Mouse (Mus musculus) v-Abl transformed pro-B cells (cell line): Measurements from ENCODE around the gene Olfr1508.
"Not testable (repeated sequence)": the region's sequence is repeated elsewhere in the genome, so short reads cannot be mapped to it uniquely, and the experiment has no call there.

Source experiments
- in situ Hi-C, 2 experiments: fragments of 400-800 bp; cut with MboI; formaldehyde crosslinking; loops; one replicate each; pipeline ENCODE4 v1.15.1; 2025; ENCODE audit not compliant: unreplicated experiment in 2 of 2

The Olfr1508 gene

DNA sequence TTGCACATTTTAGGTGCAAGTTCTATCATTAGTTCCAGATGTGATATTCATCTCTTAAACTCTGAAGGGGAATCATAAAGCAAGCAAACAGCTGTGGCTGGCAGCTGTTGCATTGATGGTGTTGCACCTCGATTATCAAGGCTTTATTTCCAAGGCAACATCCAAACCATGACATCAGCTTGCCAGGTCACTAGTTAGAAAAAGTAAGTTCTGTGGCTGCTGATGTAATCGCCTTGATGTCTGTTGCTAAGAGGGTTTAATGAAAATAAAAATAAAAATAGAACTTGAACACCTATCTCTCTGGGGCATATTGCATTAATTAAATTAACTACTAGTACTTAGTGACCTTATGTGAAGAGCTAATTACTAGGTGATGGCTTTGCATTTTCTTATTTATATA, at the start of gene Olfr1508:
TSS of gene Olfr1508 (minus strand) at position 101 of the 400 bp plus-strand sequence.
- in situ Hi-C loops = no loop called here

DNA sequence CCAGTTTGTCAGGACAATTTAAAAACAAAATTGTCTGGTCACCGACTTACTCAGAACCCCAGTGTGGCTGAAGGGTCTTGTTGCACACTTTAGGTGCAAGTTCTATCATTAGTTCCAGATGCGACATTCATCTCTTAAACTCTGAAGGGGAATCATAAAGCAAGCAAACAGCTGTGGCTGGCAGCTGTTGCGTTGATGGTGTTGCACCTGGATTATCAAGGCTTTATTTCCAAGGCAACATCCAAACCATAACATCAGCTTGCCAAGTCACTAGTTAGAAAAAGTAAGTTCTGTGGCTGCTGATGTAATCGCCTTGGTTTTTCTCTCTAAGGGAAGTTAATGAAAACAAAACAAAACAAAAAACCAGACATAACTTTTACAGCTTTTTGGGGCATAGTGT, 28.2 kb upstream of the Olfr1508 start, which contains the start of gene Olfr1507:
TSS of gene Olfr1507 (minus strand) at position 234 of the 400 bp plus-strand sequence.
- in situ Hi-C loops = no loop called here

DNA sequence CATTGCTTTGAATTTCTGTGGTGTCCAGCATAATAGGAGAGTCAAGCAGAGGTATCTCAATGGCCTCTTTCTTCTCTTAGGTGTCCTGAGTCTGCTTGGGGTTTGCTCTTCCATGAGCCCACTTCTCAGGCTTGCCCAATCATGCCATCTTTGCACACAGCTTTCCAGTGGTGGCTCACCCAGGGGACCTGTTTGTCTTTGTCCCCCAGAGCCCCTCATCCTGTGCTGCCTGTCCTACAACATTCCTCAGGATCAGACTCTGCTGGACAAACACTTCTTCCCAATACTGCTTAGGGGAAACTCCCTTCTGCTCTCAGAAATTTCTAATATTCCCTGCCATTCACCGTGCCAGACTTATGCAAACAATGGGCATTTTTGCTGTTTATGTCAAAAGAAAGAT, 1.6 kb downstream of the Olfr1508 start:
- in situ Hi-C loops = no loop called here

DNA sequence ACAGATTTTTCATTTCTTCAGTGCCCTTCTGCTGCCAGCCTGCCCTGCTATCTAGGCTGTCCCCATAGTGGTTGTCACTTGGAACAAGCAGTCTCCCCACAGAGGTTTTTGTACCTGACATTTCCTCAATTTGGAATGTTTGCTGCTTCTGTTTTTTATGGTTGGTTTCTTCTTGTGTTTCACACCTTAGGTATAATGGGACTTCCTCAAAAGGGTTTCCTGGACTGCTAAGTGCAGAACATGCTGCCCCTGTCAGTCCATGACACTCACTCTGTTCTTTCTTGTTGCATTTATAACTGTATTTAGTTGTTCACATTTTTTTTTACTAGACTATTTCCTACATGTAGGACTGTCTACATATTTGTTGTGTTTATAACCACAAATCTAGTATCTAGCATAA, 5.4 kb downstream of the Olfr1508 start:
- in situ Hi-C loops = no loop called here

DNA sequence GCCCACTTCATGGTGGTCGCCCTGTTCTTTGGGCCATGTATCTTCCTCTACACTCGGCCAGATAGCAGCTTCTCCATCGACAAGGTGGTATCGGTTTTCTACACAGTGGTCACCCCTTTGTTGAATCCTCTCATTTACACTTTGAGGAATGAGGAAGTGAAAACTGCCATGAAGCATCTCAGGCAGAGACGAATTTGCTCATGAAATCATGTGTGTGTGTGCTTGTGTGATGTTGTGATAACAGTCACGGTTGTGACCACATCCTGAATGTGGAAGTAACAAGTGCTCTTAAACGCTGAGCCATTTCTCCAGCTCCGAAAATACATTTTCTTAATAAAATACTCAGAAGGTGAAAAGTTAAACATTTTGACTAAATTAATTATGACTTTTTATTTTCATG, 16.2 kb downstream of the Olfr1508 start:
- in situ Hi-C loops = loop anchor here in 1 of 2 experiments (5.0 kb wide), 1 partner anchor 116 kb away; no protein-coding TSS in a partner anchor

DNA sequence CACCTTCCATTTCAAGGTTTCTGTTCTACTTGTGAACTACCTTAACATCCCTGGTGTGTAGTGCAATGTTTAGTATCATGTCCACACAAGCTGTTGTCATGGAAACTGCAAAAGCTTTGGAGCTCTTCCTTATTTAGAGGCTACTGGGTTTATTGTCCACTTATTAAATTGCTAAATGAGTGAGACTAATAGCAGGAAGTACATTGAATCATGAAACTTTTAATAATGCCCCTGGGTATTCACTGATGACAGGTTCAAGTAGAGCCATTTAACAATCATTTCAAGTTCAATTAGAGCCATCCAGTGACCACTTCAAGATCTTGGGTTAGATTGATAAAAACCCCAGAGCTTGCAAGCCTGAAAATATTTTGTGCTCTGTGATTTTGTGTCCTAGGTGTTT, 24.6 kb downstream of the Olfr1508 start, which contains the start of gene Olfr1509:
TSS of gene Olfr1509 (plus strand) at position 301 of the 400 bp plus-strand sequence.
- in situ Hi-C loops = no loop called here

DNA sequence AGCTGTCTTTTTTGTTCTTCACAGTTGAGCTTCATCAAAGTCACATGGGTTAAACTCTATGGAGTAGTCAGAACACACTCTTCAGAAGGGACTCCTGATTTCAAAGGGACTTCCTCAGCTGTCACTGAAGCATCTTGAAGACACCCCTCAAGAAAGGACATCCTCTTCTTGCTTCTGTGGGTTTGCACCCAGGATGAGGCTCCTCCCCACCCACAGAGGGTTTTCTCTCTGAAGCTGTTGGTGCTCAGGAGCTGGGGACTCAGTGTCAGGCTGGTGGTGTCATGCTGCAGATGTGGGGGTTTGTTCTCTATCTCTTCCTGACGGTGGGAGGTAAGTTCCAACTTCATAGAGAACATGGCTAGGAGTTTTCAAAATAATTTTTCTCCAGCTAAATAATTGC, 39.6 kb downstream of the Olfr1508 start:
- in situ Hi-C loops = no loop called here

DNA sequence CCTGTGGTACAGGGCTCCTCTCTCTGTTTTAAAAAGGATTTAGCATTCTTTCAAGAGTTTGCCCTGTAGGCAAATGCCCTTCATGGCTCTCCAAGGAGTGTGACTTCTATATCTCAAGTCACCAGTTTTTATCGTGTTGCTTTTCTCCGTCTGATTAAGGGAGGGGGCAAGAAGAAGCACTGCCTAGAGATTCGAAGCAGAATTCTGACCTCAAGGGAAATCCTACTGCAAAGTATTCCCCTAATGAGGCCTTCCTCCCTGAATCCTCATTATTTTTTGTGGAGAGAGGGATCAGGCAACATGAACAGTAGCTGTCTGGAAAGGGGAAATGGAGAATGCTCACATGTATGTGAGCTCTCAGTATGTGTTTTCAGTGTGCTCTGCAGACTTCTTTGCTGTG, 53.0 kb downstream of the Olfr1508 start, which contains the start of gene Olfr1510:
TSS of gene Olfr1510 (minus strand) at position 101 of the 400 bp plus-strand sequence.
- in situ Hi-C loops = no loop called here

DNA sequence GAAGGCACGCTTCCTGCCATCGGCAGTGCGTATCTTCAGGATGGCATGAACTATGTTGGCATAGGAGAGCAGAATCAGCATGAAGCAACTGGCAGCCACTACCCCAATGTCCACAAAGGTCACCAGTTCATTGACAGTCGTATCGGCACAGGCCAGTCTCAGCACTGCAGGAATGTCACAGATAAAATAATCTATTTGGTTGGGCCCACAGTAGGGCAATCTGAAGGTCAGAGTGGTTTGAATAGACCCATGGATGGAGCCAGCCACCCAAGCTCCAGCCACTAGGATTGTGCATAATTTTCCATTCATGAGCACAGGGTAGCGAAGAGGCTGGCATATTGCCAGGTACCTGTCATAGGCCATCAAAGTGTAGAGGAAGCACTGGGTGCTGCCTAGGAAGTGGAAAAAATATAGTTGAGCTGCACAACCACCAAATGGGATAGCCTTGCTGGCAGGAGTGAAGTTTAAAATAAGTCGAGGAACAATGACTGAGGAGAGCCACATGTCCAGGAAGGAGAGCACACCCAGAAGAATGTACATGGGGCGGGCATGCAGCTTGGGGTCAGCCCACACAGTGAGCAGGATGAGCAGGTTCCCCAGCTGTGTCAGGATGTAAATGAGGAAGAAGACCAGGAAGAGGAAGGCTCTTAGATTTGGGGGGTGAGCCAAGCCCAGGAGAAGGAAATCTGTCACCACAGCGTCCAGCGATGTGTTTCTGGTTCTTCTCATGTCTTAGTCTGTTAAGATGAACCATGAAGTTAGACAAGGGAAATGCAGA, 57.0 kb downstream of the Olfr1508 start:
- in situ Hi-C loops = not testable (repeated sequence)
